Mouse (Mus musculus) CD8-positive naive resting alpha-beta T cell, adult 2 months (primary cell): ENCODE measurements at regions not wholly inside any gene's neighbourhood (a gene's known extent, or its start where the extent isn't known, plus 50 kb on each side); places are given as distances from the start of the nearest gene placed in this dataset.
"Not testable (repeated sequence)": the region's sequence is repeated elsewhere in the genome, so short reads cannot be mapped to it uniquely, and the experiment has no call there.

Source experiments
- DNase-seq, 2 experiments: peaks; one replicate each; pipeline ENCODE4 v3.0.0; 2022; ENCODE audit warnings: low read depth in 2 of 2, low spot score in 2 of 2

- DNase-seq, result no peak
Measured at GRCm38 (mm10) chr12:29049105-29049511, 297.5 kb downstream of the Eipr1 start.

GRCm38 (mm10) chr12:29049801-29050200, 298.2 kb downstream of the Eipr1 start:
- no peak for DNase-seq

GRCm38 (mm10) chr12:29050516-29051251, 299.1 kb downstream of the Eipr1 start:
- DNase-seq, result no peak

DNA sequence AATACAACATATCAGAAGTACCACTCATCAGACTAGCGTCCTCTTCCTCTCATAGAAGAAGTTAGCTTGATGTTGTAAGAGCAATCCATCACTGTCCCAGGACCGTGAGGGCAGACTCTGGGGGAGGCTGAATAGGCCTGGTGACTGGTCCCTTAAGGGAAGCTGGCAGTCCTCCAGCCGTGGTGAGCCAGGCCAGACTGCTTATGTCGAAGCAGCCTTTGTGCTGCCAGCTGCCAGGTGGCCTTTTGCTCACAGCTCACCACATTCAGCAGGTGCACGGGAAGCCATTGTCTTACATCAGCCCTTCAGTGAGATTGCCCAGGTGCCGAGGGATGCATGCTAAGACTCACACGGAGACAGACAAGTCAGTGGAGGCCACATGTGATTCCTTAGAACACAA, 302.8 kb downstream of the Eipr1 start:
- DNase-seq, result no peak

- no peak for DNase-seq
Measured at GRCm38 (mm10) chr12:29062025-29062637, 310.5 kb downstream of the Eipr1 start.

- no peak for DNase-seq
Measured at GRCm38 (mm10) chr12:29062801-29063200, 311.2 kb downstream of the Eipr1 start.

DNA sequence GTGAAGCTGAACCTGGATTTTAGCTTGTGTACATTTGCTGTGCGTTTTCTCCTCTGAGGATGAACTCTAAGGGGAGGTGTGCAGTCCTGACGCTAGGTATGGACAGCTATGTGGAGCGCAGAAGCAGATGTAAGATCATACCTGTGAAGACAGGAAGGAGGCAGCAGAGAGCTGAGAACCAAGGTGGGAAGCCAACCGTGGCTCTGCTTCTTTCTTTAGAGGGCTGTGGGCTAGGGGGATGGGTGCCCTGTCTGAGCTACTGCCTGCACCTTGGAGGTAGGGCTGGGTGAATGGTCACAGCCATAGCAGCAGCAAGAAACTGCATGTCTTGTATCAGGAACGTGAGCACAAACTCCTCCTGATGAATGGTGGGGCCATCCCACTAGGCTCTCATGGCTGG, 316.6 kb downstream of the Eipr1 start:
- DNase-seq, result no peak

- DNase-seq, result no peak
Measured at GRCm38 (mm10) chr12:29075096-29075852, 323.7 kb downstream of the Eipr1 start.

DNA sequence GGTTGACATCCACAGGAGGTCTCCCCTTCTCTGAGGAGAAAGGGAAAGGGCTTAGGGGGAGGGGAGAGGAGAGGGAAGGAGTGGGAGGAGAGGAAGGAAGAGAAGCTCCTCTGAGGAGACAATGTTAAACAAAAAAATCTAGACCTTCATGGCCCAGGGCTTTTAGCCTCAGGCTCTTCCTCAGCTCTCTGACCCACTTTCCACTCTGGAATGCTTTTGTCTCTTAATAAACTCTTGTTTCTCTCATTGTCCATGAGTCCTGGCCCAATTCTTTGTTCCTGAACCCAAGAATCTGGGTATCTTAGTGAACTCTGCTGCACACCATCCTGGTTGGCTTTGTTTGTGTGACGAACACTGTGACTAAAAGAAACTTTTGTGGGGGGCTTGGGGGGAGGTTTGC, 325.0 kb downstream of the Eipr1 start:
- DNase-seq, result no peak

DNA sequence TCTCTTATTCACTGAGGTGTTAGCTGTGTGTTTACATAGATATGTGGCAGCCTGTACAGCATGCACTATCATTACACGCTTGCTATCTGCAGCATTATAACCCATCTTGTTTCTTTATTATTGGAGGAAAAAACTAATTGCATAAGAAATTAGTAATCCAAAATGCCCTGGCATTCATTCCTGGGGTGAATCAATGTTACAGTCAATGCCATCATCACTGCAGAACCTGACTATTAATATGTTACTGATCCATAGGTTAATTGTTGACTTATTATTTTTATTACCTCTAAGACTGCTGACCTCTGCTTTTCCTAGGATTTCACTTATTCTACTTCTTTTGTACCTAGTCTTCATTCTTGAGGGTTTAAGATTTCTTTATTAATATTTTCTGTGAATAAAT, 327.4 kb downstream of the Eipr1 start:
- DNase-seq, result no peak

DNA sequence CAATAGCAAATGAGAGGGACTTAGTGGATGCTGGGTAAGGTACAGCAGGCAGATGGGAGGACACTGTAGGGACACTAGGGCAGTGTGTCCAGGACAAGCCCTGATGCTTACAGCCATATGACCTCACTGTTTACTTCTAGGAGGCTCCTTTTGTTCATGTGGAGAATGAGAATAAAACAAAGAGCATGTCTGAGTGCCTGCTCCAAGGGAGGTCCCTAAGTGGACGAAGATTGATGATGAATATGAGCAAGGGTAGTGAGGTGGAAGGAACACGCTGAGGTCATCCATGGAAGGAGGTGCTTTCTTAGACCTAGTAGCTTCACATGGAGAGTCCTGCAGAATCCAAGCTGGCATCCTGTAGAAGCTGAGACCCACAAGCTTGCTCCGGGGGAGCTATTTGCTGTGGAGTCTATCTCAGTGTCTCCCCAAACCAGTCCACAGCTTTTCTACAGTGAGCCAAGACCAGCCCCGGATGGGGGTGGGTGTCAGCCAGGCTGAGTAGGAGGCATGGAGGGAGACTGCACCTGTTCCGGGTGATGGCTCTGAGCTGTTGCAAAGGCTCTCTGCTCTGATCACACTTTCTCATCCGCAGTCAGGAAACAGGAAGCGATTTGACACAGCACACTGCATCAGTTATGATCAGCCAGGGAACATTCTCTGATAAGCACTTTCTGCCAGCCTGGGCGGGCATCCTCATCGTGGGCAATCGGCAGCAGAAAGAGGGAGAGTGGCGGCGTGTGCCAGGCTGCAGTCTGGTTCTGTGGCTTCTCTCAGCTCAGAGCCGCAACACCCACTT, 332.0 kb downstream of the Eipr1 start:
- DNase-seq, result no peak

DNA sequence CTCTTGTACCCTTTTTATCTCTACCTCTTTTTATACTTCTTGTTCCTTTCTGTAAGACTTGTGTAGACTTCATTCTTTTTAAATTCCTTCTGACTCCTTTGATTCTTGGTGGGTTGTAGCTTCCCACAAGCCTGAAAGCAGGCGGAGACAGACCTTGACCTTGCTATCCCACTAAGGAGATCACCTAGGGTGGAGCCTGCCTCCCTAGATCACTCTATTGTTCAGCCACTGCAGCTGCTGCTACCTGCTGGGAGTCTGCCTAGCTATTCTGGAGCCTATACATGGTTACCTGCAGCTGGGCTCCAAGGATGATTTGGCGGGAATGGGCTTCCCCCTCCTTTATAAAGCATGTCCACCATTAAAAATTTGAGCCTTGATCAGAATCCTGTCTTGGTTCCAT, 335.6 kb downstream of the Eipr1 start:
- not testable (repeated sequence) for DNase-seq

DNA sequence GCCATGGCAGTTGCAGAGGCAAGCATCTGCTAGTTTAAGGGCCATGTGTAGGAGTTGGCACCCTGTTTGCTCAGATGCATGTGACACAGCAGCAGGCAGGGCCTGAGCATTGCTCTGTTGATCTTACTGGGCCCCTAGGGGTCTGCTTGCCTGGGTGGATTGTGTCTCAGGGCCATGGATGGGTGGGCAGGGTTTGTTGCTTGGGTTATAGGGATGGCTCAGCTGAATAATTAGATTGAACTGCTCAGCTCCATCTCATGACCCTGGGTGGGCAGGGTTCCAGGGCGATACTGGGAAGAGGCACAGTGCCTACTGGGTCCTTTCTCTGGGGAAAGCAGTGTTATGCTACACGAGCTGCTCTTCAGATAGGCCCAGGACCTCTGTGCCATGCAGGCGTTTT, 338.0 kb downstream of the Eipr1 start:
- DNase-seq, result no peak

DNA sequence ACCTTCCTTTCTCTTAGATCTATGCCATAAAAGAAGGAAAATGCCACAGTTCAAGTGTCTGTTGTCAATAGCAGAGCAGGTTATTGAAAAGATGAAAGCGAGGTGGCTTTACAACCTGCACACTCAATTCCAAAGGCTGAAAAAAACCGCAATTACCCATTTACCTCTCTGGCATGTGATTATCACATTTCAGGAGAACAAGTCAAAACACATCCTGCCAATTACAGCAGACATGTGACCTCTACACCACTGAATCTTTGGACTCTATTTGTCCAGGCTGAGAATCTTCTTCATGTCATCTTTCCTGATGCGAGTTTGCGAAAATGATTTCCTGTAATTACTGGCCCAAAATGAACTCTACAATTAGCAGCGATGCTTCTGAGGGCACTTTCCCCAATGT, 338.8 kb downstream of the Eipr1 start:
- DNase-seq, result no peak

GRCm38 (mm10) chr12:29095406-29096032, 343.9 kb downstream of the Eipr1 start:
- DNase-seq, result no peak

GRCm38 (mm10) chr12:29096033-29096913, 344.7 kb downstream of the Eipr1 start:
- no peak for DNase-seq

GRCm38 (mm10) chr12:29100042-29100570, 348.5 kb downstream of the Eipr1 start:
- no peak for DNase-seq

DNA sequence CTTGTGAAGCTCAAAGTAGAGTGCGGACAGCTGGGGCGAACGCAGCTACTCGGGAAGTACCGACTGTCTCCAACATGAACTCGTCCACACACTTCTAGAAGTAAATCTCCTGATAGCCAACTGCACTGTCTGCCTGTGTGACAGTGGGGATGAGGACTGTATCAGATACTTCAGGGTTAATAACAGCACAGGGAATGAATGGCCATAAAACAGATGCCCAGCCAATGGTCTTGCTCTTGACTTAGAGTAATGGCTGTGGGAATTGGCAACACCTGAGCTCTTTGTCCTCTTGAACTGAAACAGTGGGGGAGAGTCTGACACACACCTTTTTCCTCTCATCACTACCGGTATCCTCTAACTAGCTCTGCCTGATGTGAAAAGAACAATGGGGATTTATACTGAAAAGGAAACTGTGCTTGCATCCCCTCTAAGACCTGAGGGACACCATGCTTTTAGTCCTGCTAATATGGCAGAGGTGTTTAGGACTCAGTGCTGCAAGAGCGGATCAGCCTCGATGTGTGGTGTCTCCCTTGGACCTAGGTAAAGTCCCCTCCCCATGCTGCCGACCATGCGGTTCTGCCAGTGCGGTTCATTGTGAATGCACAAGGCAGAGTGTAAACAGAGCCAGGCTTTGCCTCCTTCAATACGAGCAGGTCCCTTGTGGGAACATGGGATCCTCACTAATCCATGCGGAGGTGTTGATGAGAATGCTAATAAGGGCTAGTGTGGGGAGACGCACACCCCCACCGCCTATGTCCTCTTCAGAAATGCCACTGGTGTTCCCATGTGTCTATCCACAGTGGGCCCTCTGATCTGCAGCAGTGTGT, 355.5 kb downstream of the Eipr1 start:
- no peak for DNase-seq

GRCm38 (mm10) chr12:29107720-29108051, 356.1 kb downstream of the Eipr1 start:
- no peak for DNase-seq
